Mouse (Mus musculus) ES-Bruce4 (cell line): ENCODE data around the gene Ces3b. TPM values are rescaled to one million over a fixed set of nuclear protein-coding genes. Genes with fewer than 3 reads are reported as not detected.

ENCODE experiments used
- H3K27ac ChIP-seq: 2 replicates; pipeline ENCODE4 v1.5.1; 2012; ENCODE audit warnings: low read length, inconsistent platforms; ENCODE audit not compliant: insufficient read depth
- H3K27me3 ChIP-seq: 2 replicates; pipeline ENCODE4 v1.6.1; 2012; ENCODE audit warnings: mild to moderate bottlenecking, low read length, inconsistent platforms; ENCODE audit not compliant: control insufficient read depth, poor library complexity, insufficient read depth, severe bottlenecking
- H3K36me3 ChIP-seq: 2 replicates; pipeline ENCODE4 v1.6.1; 2012; ENCODE audit warnings: inconsistent platforms, mild to moderate bottlenecking, low read length, moderate library complexity; ENCODE audit not compliant: control insufficient read depth, poor library complexity, insufficient read depth, severe bottlenecking
- H3K4me1 ChIP-seq: one replicate; pipeline ENCODE4 v1.8.1; 2011; ENCODE audit warnings: low read length; ENCODE audit not compliant: control insufficient read depth, insufficient read depth
- H3K4me3 ChIP-seq: 2 replicates; pipeline ENCODE4 v1.5.1; 2011; ENCODE audit warnings: low read depth, mild to moderate bottlenecking, low read length
- H3K9ac ChIP-seq: 2 replicates; pipeline ENCODE4 v1.6.1; 2012; ENCODE audit warnings: low read depth, mild to moderate bottlenecking, inconsistent platforms; ENCODE audit not compliant: poor library complexity, severe bottlenecking
- H3K9me3 ChIP-seq: replicated peaks from 2 replicates; pipeline ENCODE4 v1.6.1; 2012; ENCODE audit warnings: mild to moderate bottlenecking, low read length, inconsistent platforms; ENCODE audit not compliant: control insufficient read depth, poor library complexity, insufficient read depth, severe bottlenecking
- CTCF ChIP-seq: IDR thresholded peaks from one replicate; pipeline ENCODE4 v1.8.1; 2011; ENCODE audit warnings: low read depth, low read length
- EP300 ChIP-seq: IDR thresholded peaks from 2 replicates; pipeline ENCODE4 v1.6.1; 2011; ENCODE audit warnings: low read depth, low read length; ENCODE audit not compliant: insufficient read depth
- POLR2A ChIP-seq: IDR thresholded peaks from one replicate; pipeline ENCODE4 v1.8.1; 2011; ENCODE audit warnings: low read length; ENCODE audit not compliant: insufficient read depth
- polyA plus RNA-seq: library from polyadenylated mRNA; stranded (reverse); fragments of >200 nt; gene quantifications from 2 replicates; pipeline ENCODE4 v1.2.4, GENCODE M21; 2011; ENCODE audit warnings: low read depth; ENCODE audit not compliant: missing spikeins, insufficient read depth, insufficient read length

The Ces3b gene
- polyA plus RNA-seq, 1 experiment = not detected

DNA sequence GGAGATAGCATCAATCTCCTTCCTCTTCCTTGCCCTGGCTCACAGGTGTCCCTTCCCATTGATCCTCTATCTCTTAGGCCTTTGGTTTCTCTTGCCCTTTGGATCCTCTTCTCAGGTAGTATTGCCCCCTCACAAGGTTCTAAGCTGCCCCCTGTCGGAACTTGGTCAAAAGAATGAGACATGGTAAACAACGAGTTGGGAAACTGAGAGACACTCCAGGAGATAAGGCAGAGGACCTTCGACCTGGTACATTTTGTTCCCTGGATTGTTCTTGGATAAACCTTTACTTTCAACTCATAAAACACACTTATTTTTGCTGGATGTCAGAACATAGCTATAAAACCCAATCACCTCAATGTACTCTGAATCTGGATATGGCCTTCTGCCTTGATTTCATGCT lies 20.7 kb downstream of the Ces3b start:
- TF ChIP-seq EP300 = no peak
- no peak for TF ChIP-seq POLR2A
- no peak for TF ChIP-seq CTCF
- H3K27ac ChIP-seq = no peak overlapping the region
- H3K9ac ChIP-seq = no peak overlapping the region
- H3K36me3 ChIP-seq = no peaks in the 10 kb centered on the region
- H3K9me3 ChIP-seq = peaks cover 28% of the 10 kb centered on the region
- H3K4me1 ChIP-seq = no peaks in the 10 kb centered on the region
- no peak overlapping the region for H3K4me3 ChIP-seq
- no peaks in the 10 kb centered on the region for H3K27me3 ChIP-seq

DNA sequence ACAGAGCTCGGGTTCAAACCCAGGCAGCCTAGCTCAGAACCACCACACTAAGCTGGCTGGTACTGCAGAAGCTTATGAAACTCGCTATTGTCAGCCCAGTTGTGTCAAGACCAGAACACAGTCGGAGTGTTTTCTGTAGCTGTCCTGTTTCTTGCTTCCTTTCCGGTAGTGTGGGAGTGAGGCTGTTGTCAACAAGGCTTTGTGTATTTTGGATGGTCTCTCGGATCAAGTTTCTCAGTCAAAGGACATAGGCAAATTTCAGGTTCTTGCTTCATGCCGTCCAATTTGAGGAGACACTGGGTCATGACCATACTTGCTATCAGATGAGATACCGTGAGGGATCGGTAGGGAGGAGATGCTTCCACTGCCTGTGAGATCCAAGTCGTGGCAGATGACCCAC lies 46.3 kb downstream of the Ces3b start:
- Histone ChIP-seq H3K9ac (no peak overlapping the region), H3K4me1 (no peaks in the 10 kb centered on the region), H3K27me3 (peaks cover 1% of the 10 kb centered on the region; the same call in 1 of the 2 replicates), H3K4me3 (no peak overlapping the region), H3K9me3 (no peaks in the 10 kb centered on the region), H3K36me3 (no peaks in the 10 kb centered on the region), H3K27ac (no peak overlapping the region)
- TF ChIP-seq POLR2A (no peak), EP300 (no peak)

- no peaks in the 10 kb centered on the region for H3K36me3 ChIP-seq
These were observed 48.0 kb downstream of the Ces3b start, which contains the start of gene Ces4a for GRCm38 (mm10) chr8:105131509-105131908. TSS of gene Ces4a (plus strand) at chr8:105131800.

GRCm38 (mm10) chr8:105138423-105138822 lies 54.9 kb downstream of the Ces3b start:
- Histone ChIP-seq H3K4me1 (no peaks in the 10 kb centered on the region), H3K4me3 (no peak overlapping the region), H3K27me3 (no peaks in the 10 kb centered on the region), H3K9me3 (no peaks in the 10 kb centered on the region), H3K9ac (no peak overlapping the region), H3K36me3 (no peaks in the 10 kb centered on the region), H3K27ac (no peak overlapping the region)
- peak; percentile 94 for TF ChIP-seq CTCF
- TF ChIP-seq POLR2A = no peak

More at GRCm38 (mm10) chr8:105131509-105131908, 48.0 kb downstream of the Ces3b start, which contains the start of gene Ces4a:
- no peak for TF ChIP-seq EP300
- TF ChIP-seq CTCF = no peak
- TF ChIP-seq POLR2A = no peak
- H3K27me3 ChIP-seq = peaks cover 1% of the 10 kb centered on the region; the same call in 1 of the 2 replicates
- no peak within 1 kb of the TSS for H3K4me3 ChIP-seq
- no peak within 1 kb of the TSS for H3K27ac ChIP-seq
- no peaks in the 10 kb centered on the region for H3K4me1 ChIP-seq
- H3K9me3 ChIP-seq = no peaks in the 10 kb centered on the region
- H3K9ac ChIP-seq = no peak within 1 kb of the TSS

DNA sequence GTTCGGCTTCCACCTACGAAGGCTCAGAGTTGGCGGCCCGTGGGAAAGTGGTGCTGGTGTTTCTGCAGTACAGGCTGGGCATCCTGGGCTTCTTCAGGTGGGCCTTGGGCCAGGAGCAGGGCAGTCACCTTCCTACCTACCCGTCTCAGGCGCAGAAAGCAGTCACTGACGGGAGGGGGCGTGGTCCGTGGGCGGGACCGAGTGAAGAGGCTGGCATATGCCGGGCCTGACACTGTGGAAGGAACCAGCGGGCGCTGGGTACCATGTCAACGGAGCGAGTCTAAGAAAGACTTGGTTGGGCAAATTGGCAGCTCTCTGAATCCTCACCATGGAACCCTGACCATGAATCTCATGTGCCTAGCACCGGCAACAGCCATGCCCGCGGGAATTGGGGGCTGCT lies 58.8 kb downstream of the Ces3b start:
- TF ChIP-seq POLR2A (no peak), EP300 (no peak), CTCF (no peak)
- no peaks in the 10 kb centered on the region for H3K9me3 ChIP-seq
- H3K4me1 ChIP-seq = no peaks in the 10 kb centered on the region
- H3K36me3 ChIP-seq = no peaks in the 10 kb centered on the region
- peak overlapping the region; percentile 35 for H3K4me3 ChIP-seq
- no peak overlapping the region for H3K9ac ChIP-seq
- no peak overlapping the region for H3K27ac ChIP-seq
- no peaks in the 10 kb centered on the region for H3K27me3 ChIP-seq

Other genes with a start within 250 kb of the Ces3b start
- not detected in 2 replicates for gene Ces2c, start 236.7 kb upstream of the Ces3b start, polyA plus RNA-seq
- gene Ces2e, start 157.5 kb upstream of the Ces3b start, polyA plus RNA-seq = not detected in 2 replicates
- gene Ces2f, start 136.4 kb upstream of the Ces3b start, polyA plus RNA-seq = 0.15 and 0.16 TPM in 2 replicates
- 0.41 TPM in 1 of 2 replicates, not detected in the other for gene Ces2g, start 122.0 kb upstream of the Ces3b start, polyA plus RNA-seq
- not detected in 2 replicates for gene Ces2h, start 82.9 kb upstream of the Ces3b start, polyA plus RNA-seq
- not detected in 2 replicates for gene Ces3a, start 35.2 kb upstream of the Ces3b start, polyA plus RNA-seq
- gene Ces4a, start 48.0 kb downstream of the Ces3b start, polyA plus RNA-seq = not detected in 2 replicates
- 77.5 and 85.5 TPM in 2 replicates for gene Cbfb, start 86.9 kb downstream of the Ces3b start, polyA plus RNA-seq
- 88.0 and 90.7 TPM in 2 replicates for gene D230025D16Rik, start 141.4 kb downstream of the Ces3b start, polyA plus RNA-seq
- 0.37 and 0.67 TPM in 2 replicates for gene B3gnt9, start 171.4 kb downstream of the Ces3b start, polyA plus RNA-seq
- 4.7 and 5.6 TPM in 2 replicates for gene Tradd, start 180.9 kb downstream of the Ces3b start, polyA plus RNA-seq
- gene Fbxl8, start 180.9 kb downstream of the Ces3b start, polyA plus RNA-seq = 1.5 and 1.9 TPM in 2 replicates
- 1.1 and 1.4 TPM in 2 replicates for gene Hsf4, start 186.0 kb downstream of the Ces3b start, polyA plus RNA-seq
- 0.94 and 1.4 TPM in 2 replicates for gene Nol3, start 192.4 kb downstream of the Ces3b start, polyA plus RNA-seq
- 8.2 and 9.4 TPM in 2 replicates for gene 4931428F04Rik, start 206.1 kb downstream of the Ces3b start, polyA plus RNA-seq
- gene Exoc3l, start 212.3 kb downstream of the Ces3b start, polyA plus RNA-seq = 2.3 and 3.7 TPM in 2 replicates
- 104 and 109 TPM in 2 replicates for gene E2f4, start 213.9 kb downstream of the Ces3b start, polyA plus RNA-seq
- 13.7 and 15.6 TPM in 2 replicates for gene Elmo3, start 221.8 kb downstream of the Ces3b start, polyA plus RNA-seq
- gene Lrrc29, start 242.5 kb downstream of the Ces3b start, polyA plus RNA-seq = 1.5 and 1.9 TPM in 2 replicates
- gene Tmem208, start 242.6 kb downstream of the Ces3b start, polyA plus RNA-seq = 31.8 and 33.3 TPM in 2 replicates